Mouse (Mus musculus): ENCODE data around the gene Eid2. TPM values are rescaled to one million over a fixed set of nuclear protein-coding genes. Genes with fewer than 3 reads are reported as not detected.
"Not testable (repeated sequence)": the region's sequence is repeated elsewhere in the genome, so short reads cannot be mapped to it uniquely, and the experiment has no call there.

Gene Eid2
- 3.6 TPM in 2 replicates for polyA plus RNA-seq (2015; fragmentation: Nextera tagmentation; extraction: Ambion mirVana)

GRCm38 (mm10) chr7:28267129-28268041 is at the start of gene Eid2:
TSS of gene Eid2 (plus strand) at chr7:28267881.
- 6% methylated on average over 52 of the region's 57 CpGs for whole genome bisulfite sequencing
- Histone ChIP-seq H3K27ac (peak within 1 kb of the TSS; percentile 91), H3K9ac (peak within 1 kb of the TSS; percentile 99), H3K9me3 (no peaks in the 10 kb centered on the region), H3K4me3 (peak within 1 kb of the TSS; percentile 97), H3K27me3 (no peaks in the 10 kb centered on the region), H3K4me1 (peaks cover 5% of the 10 kb centered on the region), H3K4me2 (peak within 1 kb of the TSS; percentile 71), H3K36me3 (peaks cover 24% of the 10 kb centered on the region)
- peak; percentile 90 for ATAC-seq (ENCODE audit: insufficient number of reproducible peaks, insufficient read depth, low FRiP score, low TSS enrichment, low read depth)

DNA sequence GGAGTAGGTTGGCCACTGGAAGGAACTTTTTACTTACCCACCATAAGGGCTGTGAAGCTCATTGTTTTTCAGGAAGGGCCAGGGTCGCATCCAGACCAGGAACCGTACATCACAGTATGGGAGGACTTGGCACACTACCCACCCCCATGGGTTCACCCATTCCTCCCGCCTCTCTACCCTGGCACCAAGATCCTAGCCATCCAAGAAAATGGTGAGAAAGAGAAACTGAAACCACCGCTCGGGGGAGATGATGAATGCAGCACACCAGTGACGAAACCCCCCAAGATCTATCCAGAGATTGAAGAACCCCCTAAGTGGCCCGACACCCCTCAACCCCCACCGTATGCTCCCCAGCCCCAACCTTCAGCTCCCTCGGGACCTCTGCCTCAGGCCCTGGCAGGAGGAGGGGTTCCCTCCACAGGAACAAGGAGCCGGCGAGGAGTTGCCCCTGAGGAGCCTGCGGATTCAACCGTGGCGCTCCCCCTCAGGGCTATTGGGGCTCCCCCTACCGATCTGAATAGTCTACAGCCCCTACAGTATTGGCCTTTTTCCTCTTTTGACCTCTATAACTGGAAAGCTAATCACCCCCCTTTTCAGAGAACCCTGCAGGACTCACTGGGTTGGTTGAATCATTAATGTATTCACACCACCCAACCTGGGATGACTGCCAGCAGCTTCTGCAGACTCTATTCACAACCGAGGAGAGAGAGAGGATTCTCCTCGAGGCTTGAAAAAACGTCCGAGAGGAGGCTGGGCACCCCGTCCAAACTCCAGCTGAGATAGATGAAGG is 48.5 kb upstream of the Eid2 start:
- not testable (repeated sequence) for H3K4me2 ChIP-seq; H3K9ac ChIP-seq; H3K36me3 ChIP-seq; H3K9me3 ChIP-seq; ATAC-seq (ENCODE audit: insufficient number of reproducible peaks, insufficient read depth, low FRiP score, low TSS enrichment, low read depth); H3K27ac ChIP-seq; H3K4me1 ChIP-seq; H3K4me3 ChIP-seq; H3K27me3 ChIP-seq
- 85% methylated on average over 20 of the region's 20 CpGs for WGBS

GRCm38 (mm10) chr7:28226836-28227235 is 40.8 kb upstream of the Eid2 start:
- H3K36me3 ChIP-seq; ATAC-seq (ENCODE audit: insufficient number of reproducible peaks, insufficient read depth, low FRiP score, low TSS enrichment, low read depth); H3K9ac ChIP-seq; H3K9me3 ChIP-seq; H3K27ac ChIP-seq; H3K4me2 ChIP-seq; H3K4me3 ChIP-seq; H3K27me3 ChIP-seq; H3K4me1 ChIP-seq: not testable (repeated sequence)
- 83% methylated on average over 4 of the region's 4 CpGs for WGBS

- not testable (repeated sequence) for H3K9me3 ChIP-seq; ATAC-seq (ENCODE audit: insufficient number of reproducible peaks, insufficient read depth, low FRiP score, low TSS enrichment, low read depth); H3K4me1 ChIP-seq; H3K27ac ChIP-seq; H3K27me3 ChIP-seq; H3K9ac ChIP-seq; H3K36me3 ChIP-seq; H3K4me2 ChIP-seq; H3K4me3 ChIP-seq
- WGBS = 90% methylated on average over 4 of the region's 4 CpGs
Observed at GRCm38 (mm10) chr7:28227421-28227820, 40.3 kb upstream of the Eid2 start.

DNA sequence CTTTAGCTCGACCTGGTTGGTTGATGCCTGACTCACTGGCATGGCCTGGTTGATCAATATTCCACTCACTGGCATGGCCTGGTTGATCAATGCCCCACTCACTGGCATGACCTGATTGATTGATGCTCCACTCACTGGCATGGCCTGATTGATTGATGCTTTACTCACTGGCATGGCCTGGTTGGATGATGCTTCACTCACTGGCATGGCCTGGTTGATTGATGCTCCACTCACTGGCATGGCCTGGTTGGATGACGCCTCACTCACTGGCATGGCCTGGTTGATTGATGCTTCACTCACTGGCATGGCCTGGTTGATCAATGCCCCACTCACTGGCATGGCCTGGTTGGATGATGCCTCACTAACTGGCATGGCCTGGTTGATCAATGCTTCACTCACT is 23.7 kb upstream of the Eid2 start:
- 61% methylated on average over 2 of the region's 2 CpGs for WGBS
- not testable (repeated sequence) for H3K27me3 ChIP-seq; H3K27ac ChIP-seq; ATAC-seq (ENCODE audit: insufficient number of reproducible peaks, insufficient read depth, low FRiP score, low TSS enrichment, low read depth); H3K4me3 ChIP-seq; H3K36me3 ChIP-seq; H3K4me2 ChIP-seq; H3K4me1 ChIP-seq; H3K9ac ChIP-seq; H3K9me3 ChIP-seq

- Histone ChIP-seq H3K9ac (no peak overlapping the region), H3K9me3 (no peaks in the 10 kb centered on the region), H3K4me2 (no peak overlapping the region), H3K27me3 (no peaks in the 10 kb centered on the region), H3K27ac (no peak overlapping the region), H3K36me3 (no peaks in the 10 kb centered on the region), H3K4me3 (no peak overlapping the region), H3K4me1 (no peaks in the 10 kb centered on the region)
- 70% methylated on average over 3 of the region's 3 CpGs for whole genome bisulfite sequencing
- no peak for ATAC-seq (ENCODE audit: insufficient number of reproducible peaks, insufficient read depth, low FRiP score, low TSS enrichment, low read depth)
Observed at GRCm38 (mm10) chr7:28248957-28249356, 18.7 kb upstream of the Eid2 start.

DNA sequence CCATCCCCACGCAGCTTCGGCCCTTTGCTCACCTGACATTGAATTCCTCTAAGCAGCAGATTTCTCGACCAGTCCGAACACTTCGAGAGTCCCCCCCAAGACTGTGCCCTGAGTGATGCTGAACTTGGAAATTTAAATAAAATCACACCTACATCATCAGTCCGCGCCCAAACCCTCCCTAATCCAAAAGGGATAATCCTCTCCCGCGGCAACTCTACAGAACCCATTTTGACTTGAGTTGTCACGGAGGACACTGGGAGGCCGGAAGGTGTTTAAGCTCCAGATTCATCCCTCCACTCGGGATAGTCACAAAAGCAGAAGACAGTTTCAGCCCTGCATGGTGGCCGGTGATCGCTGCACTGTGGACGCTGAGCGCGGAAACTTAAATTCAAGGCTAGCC is 15.7 kb upstream of the Eid2 start:
- WGBS = 90% methylated on average over 17 of the region's 17 CpGs

GRCm38 (mm10) chr7:28254591-28254990 is 13.1 kb upstream of the Eid2 start:
- Histone ChIP-seq H3K27me3 (no peaks in the 10 kb centered on the region), H3K9ac (no peak overlapping the region), H3K36me3 (no peaks in the 10 kb centered on the region), H3K4me3 (no peak overlapping the region), H3K27ac (no peak overlapping the region), H3K4me1 (no peaks in the 10 kb centered on the region), H3K4me2 (no peak overlapping the region), H3K9me3 (peaks cover 2% of the 10 kb centered on the region; the same call in 1 of the 2 replicates)
- ATAC-seq (ENCODE audit: insufficient number of reproducible peaks, insufficient read depth, low FRiP score, low TSS enrichment, low read depth) = no peak
- WGBS = 92% methylated on average over 6 of the region's 6 CpGs

More for the DNA sequence above, 15.7 kb upstream of the Eid2 start:
- Histone ChIP-seq H3K9ac (no peak overlapping the region), H3K27ac (no peak overlapping the region), H3K4me1 (no peaks in the 10 kb centered on the region), H3K4me3 (no peak overlapping the region), H3K36me3 (no peaks in the 10 kb centered on the region), H3K9me3 (peaks cover 2% of the 10 kb centered on the region; the same call in 1 of the 2 replicates), H3K4me2 (no peak overlapping the region), H3K27me3 (no peaks in the 10 kb centered on the region)
- ATAC-seq (ENCODE audit: insufficient number of reproducible peaks, insufficient read depth, low FRiP score, low TSS enrichment, low read depth) = no peak

- no peak for ATAC-seq (ENCODE audit: insufficient number of reproducible peaks, insufficient read depth, low FRiP score, low TSS enrichment, low read depth)
- H3K9ac ChIP-seq = no peak overlapping the region
- no peak overlapping the region for H3K4me2 ChIP-seq
- peaks cover 2% of the 10 kb centered on the region; the same call in 1 of the 2 replicates for H3K9me3 ChIP-seq
- no peaks in the 10 kb centered on the region for H3K36me3 ChIP-seq
- WGBS = 84% methylated on average over 6 of the region's 6 CpGs
- no peaks in the 10 kb centered on the region for H3K4me1 ChIP-seq
- no peak overlapping the region for H3K27ac ChIP-seq
- no peak overlapping the region for H3K4me3 ChIP-seq
- no peaks in the 10 kb centered on the region for H3K27me3 ChIP-seq
Observed at GRCm38 (mm10) chr7:28255476-28255875, 12.2 kb upstream of the Eid2 start.

GRCm38 (mm10) chr7:28262861-28263260 is 4.8 kb upstream of the Eid2 start:
- Histone ChIP-seq H3K4me2 (no peak overlapping the region), H3K36me3 (no peaks in the 10 kb centered on the region), H3K4me1 (no peaks in the 10 kb centered on the region), H3K9me3 (no peaks in the 10 kb centered on the region), H3K9ac (no peak overlapping the region), H3K4me3 (no peak overlapping the region), H3K27ac (no peak overlapping the region), H3K27me3 (no peaks in the 10 kb centered on the region)
- ATAC-seq (ENCODE audit: insufficient number of reproducible peaks, insufficient read depth, low FRiP score, low TSS enrichment, low read depth) = no peak
- WGBS = 45% methylated on average over 5 of the region's 5 CpGs

DNA sequence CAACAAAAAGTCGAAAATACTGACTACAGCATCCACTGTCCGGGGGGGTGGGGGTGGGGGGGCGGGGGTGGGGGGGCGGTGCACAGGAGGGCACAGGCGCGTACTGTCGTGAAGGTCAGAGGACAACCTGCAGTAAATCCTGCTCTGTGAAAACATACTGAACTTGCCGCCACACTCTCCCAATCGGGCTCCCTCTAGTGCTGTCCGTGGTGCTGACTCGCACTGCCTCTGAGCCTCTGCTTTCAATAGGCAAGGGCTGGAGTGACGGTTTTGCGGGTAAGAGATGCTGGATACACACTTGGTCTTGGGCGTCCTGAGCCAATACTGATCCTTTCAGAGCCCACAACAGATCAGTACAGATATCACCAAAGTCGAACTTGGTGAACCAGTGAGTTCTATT is 3.9 kb upstream of the Eid2 start:
- Histone ChIP-seq H3K4me2 (no peak overlapping the region), H3K4me1 (peaks cover 4% of the 10 kb centered on the region), H3K27me3 (no peaks in the 10 kb centered on the region), H3K4me3 (no peak overlapping the region), H3K36me3 (no peaks in the 10 kb centered on the region), H3K27ac (no peak overlapping the region), H3K9me3 (no peaks in the 10 kb centered on the region), H3K9ac (no peak overlapping the region)
- no peak for ATAC-seq (ENCODE audit: insufficient number of reproducible peaks, insufficient read depth, low FRiP score, low TSS enrichment, low read depth)
- WGBS = 4% methylated on average over 15 of the region's 15 CpGs

All from embryonic facial prominence, embryonic 13.5 days (tissue).